Mouse (Mus musculus) myocyte (in vitro differentiated cells): ENCODE data around the gene Kcnip1. TPM values are rescaled to one million over a fixed set of nuclear protein-coding genes. Genes with fewer than 3 reads are reported as not detected.

Experiments
- H3K27me3 ChIP-seq: one replicate; pipeline ENCODE4 v1.6.1; 2011; ENCODE audit not compliant: control insufficient read depth, insufficient read depth, insufficient read length
- H3K36me3 ChIP-seq: one replicate; pipeline ENCODE4 v1.6.1; 2011; ENCODE audit not compliant: control insufficient read depth, insufficient read depth
- H3K4me2 ChIP-seq: one replicate; pipeline ENCODE4 v1.6.1; 2011; ENCODE audit warnings: low read depth, control low read depth
- H3K4me3 ChIP-seq: one replicate; pipeline ENCODE4 v1.5.1; 2011; ENCODE audit warnings: mild to moderate bottlenecking, control low read depth, moderate library complexity
- H3K79me2 ChIP-seq: one replicate; pipeline ENCODE4 v1.6.1; 2011; ENCODE audit not compliant: control insufficient read depth, insufficient read depth
- H3ac ChIP-seq: one replicate; pipeline ENCODE4 v1.6.1; 2011; ENCODE audit not compliant: control insufficient read depth, insufficient read length
- CEBPB ChIP-seq: IDR thresholded peaks from 2 replicates; pipeline ENCODE4 v1.6.1; 2011; ENCODE audit warnings: mild to moderate bottlenecking, moderate library complexity; ENCODE audit not compliant: poor library complexity, insufficient read depth, severe bottlenecking
- E2F4 ChIP-seq: IDR thresholded peaks from one replicate; pipeline ENCODE4 v1.6.1; 2011; ENCODE audit warnings: mild to moderate bottlenecking, control low read depth, moderate library complexity; ENCODE audit not compliant: insufficient read depth
- MAX ChIP-seq: IDR thresholded peaks from one replicate; pipeline ENCODE4 v1.6.1; 2011; ENCODE audit warnings: low read depth, mild to moderate bottlenecking, control low read depth
- MYOD1 ChIP-seq, 3 experiments: IDR thresholded peaks; one replicate each; pipeline ENCODE4 v1.6.1; 2011; ENCODE audit warnings: control low read depth in 2 of 3, low read depth in 2 of 3, mild to moderate bottlenecking in 2 of 3, moderate library complexity in 1 of 3; ENCODE audit not compliant: insufficient read length in 2 of 3, control insufficient read depth in 1 of 3
- MYOG ChIP-seq, 3 experiments: IDR thresholded peaks; one replicate each; pipeline ENCODE4 v1.6.1; 2011; ENCODE audit warnings: control low read depth in 2 of 3, low read depth in 2 of 3, mild to moderate bottlenecking in 2 of 3; ENCODE audit not compliant: insufficient read length in 2 of 3, control insufficient read depth in 1 of 3, insufficient read depth in 1 of 3
- POLR2A ChIP-seq: IDR thresholded peaks from one replicate; pipeline ENCODE4 v1.6.1; 2011; ENCODE audit warnings: low read depth, mild to moderate bottlenecking, control low read depth, moderate library complexity; ENCODE audit not compliant: insufficient read length
- POLR2AphosphoS2 ChIP-seq: IDR thresholded peaks from one replicate; pipeline ENCODE4 v1.6.1; 2011; ENCODE audit warnings: low read depth, control low read depth; ENCODE audit not compliant: insufficient read length
- REST ChIP-seq: IDR thresholded peaks from one replicate; pipeline ENCODE4 v1.6.1; 2011; ENCODE audit warnings: mild to moderate bottlenecking, control low read depth, moderate library complexity; ENCODE audit not compliant: insufficient read depth, insufficient read length
- SRF ChIP-seq: IDR thresholded peaks from one replicate; pipeline ENCODE4 v1.6.1; 2011; ENCODE audit warnings: low read depth; ENCODE audit not compliant: control insufficient read depth, insufficient read length
- TCF12 ChIP-seq: IDR thresholded peaks from one replicate; pipeline ENCODE4 v1.6.1; 2011; ENCODE audit warnings: mild to moderate bottlenecking, control low read depth; ENCODE audit not compliant: poor library complexity, insufficient read depth, severe bottlenecking
- TCF3 ChIP-seq: IDR thresholded peaks from one replicate; pipeline ENCODE4 v1.6.1; 2011; ENCODE audit warnings: low read depth, control low read depth; ENCODE audit not compliant: insufficient read length
- USF1 ChIP-seq: IDR thresholded peaks from one replicate; pipeline ENCODE4 v1.6.1; 2011; ENCODE audit warnings: low read depth, mild to moderate bottlenecking, control low read depth, moderate library complexity
- polyA plus RNA-seq: library from polyadenylated mRNA; unstranded; fragments of >200 nt; fragmentation: generic; extraction: Trizol; gene quantifications from one replicate; pipeline ENCODE4 v1.2.1, GENCODE M21; 2012; ENCODE audit warnings: missing spikeins

Gene Kcnip1
- polyA plus RNA-seq, 1 experiment, result not detected

DNA sequence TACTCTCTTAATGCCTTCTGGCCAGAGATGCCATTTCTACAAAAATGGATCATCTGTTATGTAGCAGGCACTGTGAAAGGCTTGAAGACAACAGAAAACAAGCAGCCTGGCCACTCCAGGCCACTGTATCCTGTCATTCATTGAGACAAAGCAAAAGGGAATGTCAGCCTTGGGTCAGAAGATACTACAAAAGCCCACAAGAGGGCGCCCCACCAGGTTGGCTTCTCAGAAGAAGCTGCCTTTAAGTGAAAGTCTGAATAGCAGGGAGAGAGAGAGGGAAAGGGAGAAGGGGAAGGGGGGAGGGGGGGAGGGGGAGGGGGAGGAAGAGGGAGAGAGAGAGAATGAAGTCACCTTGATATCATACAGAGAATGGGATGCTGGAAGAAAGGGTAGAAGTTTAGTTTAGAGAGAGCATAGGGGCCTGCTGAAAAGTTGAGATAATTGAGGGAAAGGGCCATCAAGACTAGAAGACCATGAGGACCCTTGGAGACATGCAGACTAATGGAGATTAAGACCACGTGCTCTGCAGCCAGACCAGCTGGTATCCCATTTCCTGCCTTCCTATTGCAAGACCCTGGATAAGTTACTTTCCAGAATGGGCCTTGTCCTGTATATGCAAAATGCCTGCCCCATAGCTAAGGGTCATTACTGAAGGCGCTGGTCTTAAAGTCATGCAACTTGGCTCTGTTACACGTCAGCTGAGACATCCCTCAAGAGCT is 48.7 kb downstream of the Kcnip1 start:
- Histone ChIP-seq H3K4me2 (no peak overlapping the region), H3K79me2 (no peaks in the 10 kb centered on the region), H3K4me3 (no peak overlapping the region), H3K36me3 (no peaks in the 10 kb centered on the region), H3K27me3 (no peaks in the 10 kb centered on the region), H3ac (no peak overlapping the region)
- TF ChIP-seq TCF12 (no peak), POLR2A (no peak), E2F4 (no peak), USF1 (no peak), MYOG (IDR thresholded peaks at IDR 0.05; ENCODE audit: control insufficient read depth in 1 of 3, insufficient read depth in 1 of 3, insufficient read length in 2 of 3, low read depth in 2 of 3) (no peak)

DNA sequence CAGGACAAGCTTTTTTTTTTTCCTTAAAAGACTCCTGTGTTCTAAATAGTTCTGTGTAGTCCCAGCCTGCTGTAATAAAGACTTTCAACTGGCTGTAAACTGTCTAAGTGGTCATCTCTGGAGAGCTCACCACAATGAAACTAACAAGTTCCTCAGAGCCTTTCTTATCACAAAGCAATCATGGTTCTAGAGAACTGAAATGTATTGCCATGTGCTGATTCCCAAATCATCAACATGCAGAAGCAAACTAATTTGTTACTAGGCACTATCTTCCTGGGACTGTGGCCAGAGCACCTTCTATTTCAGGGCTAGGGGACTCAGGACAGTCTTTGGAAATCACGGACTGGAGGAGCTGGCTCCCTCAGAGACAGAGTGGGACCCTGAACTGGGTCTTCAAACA is 49.4 kb downstream of the Kcnip1 start:
- no peaks in the 10 kb centered on the region for H3K79me2 ChIP-seq
- H3K27me3 ChIP-seq, result no peaks in the 10 kb centered on the region
- no peak overlapping the region for H3K4me3 ChIP-seq
- no peak overlapping the region for H3ac ChIP-seq
- TF ChIP-seq CEBPB (no peak), MAX (no peak), POLR2AphosphoS2 (no peak), SRF (no peak), TCF12 (no peak)
- H3K4me2 ChIP-seq, result no peak overlapping the region
- no peaks in the 10 kb centered on the region for H3K36me3 ChIP-seq

DNA sequence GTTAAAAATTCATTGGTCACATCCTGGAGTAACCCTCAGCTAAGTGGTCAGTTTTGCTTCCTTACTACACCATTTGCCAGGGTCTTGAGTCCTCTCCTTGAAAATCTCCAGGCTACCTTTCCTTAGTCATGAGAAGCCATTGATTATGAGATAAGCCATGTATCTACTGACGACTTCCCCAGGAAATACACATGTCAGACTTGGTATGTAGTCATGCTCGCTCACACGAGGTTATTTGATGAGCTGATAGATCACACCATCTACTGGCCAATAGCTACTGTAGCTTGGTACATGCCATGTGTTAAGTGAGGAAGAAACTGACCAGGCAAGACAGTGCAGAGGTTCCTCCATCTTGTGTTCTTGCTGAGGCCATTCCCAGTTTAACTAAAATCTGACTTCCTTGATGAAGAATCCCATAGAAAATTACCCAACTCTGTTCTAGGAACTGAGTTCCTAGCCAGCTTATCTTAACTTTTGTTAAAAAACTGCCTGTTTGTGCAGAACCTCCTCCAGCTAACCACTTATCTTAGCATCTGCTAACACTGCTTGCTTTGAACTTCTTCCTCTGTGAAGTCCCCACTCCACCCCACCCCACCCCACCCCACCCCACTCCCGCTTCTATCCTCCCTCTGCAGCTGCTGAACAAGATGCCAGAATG is 53.4 kb downstream of the Kcnip1 start:
- H3ac ChIP-seq, result no peak overlapping the region
- no peaks in the 10 kb centered on the region for H3K27me3 ChIP-seq
- TF ChIP-seq TCF12 (no peak), CEBPB (no peak), MYOD1 (IDR thresholded peaks at IDR 0.05; ENCODE audit: control insufficient read depth in 1 of 3, insufficient read length in 2 of 3, low read depth in 2 of 3) (no peak), USF1 (no peak), TCF3 (no peak), POLR2A (no peak), E2F4 (no peak), SRF (no peak), REST (no peak), MYOG (IDR thresholded peaks at IDR 0.05; ENCODE audit: control insufficient read depth in 1 of 3, insufficient read depth in 1 of 3, insufficient read length in 2 of 3, low read depth in 2 of 3) (no peak)
- H3K36me3 ChIP-seq, result no peaks in the 10 kb centered on the region
- no peak overlapping the region for H3K4me3 ChIP-seq
- no peak overlapping the region for H3K4me2 ChIP-seq
- no peaks in the 10 kb centered on the region for H3K79me2 ChIP-seq

DNA sequence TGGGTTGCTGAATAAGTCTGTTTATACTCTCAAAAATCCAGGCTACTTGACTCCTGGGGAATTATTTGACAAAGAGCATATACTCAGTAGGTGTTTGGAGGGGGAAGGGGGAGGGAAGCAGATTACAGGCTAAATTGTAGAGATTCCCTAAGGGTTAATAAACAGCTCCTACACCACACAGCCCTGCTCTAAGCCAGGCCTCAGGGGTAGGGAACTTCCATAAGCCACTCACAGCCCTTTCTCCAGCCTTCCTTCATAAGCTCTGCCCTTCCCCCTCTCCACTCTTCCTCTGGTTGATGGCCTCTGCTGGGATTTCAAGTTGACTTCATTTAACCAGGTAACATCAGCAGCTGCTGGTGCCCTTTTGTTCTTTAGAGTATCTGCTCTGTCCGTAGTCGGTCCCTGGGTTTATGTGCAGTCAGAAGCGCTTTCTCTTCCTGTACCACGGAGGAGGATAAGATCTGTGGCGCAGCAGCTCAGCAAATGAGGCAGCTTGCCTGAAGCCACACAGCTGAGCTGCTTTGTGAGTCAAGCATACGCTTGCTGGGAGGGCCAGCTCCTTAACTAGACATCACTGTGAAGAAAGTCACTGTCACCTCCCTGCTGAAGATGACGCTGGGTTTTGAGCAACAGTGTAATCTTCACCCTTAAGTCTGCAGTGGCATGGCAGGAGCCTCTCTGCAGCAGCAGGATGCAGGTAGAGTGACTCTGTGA is 54.2 kb downstream of the Kcnip1 start:
- TF ChIP-seq SRF, result no peak
- Histone ChIP-seq H3K27me3 (no peaks in the 10 kb centered on the region), H3K36me3 (no peaks in the 10 kb centered on the region), H3K79me2 (no peaks in the 10 kb centered on the region), H3K4me3 (no peak overlapping the region), H3ac (no peak overlapping the region), H3K4me2 (no peak overlapping the region)

DNA sequence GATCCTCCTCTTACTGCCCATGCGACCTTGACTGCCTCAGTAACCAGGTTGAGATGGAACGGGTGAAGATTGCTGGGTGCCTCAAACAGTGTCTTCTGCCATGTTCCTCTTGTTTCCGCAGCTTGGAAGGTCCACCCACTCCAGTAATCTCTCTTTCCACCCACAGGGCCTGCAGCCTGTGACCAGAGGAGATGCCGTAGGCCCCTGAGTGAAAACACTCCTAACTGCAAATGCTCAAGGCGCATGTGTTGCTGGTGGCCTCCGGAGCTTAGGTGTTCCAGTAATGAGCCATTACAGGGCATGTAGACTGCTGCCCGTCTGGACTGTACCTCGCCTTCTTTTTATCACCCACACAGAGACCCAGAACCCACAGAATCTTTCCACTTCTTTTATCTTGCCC is 55.3 kb downstream of the Kcnip1 start:
- Histone ChIP-seq H3K79me2 (no peaks in the 10 kb centered on the region), H3ac (no peak overlapping the region), H3K36me3 (no peaks in the 10 kb centered on the region), H3K4me3 (no peak overlapping the region), H3K27me3 (no peaks in the 10 kb centered on the region), H3K4me2 (no peak overlapping the region)
- TF ChIP-seq POLR2A, result no peak
- TF ChIP-seq MYOD1 (IDR thresholded peaks at IDR 0.05; ENCODE audit: control insufficient read depth in 1 of 3, insufficient read length in 2 of 3, low read depth in 2 of 3), result no peak
- TF ChIP-seq POLR2AphosphoS2, result no peak
- no peak for TF ChIP-seq E2F4
- TF ChIP-seq MAX, result no peak
- no peak for TF ChIP-seq TCF3
- TF ChIP-seq USF1, result no peak
- no peak for TF ChIP-seq REST
- no peak for TF ChIP-seq MYOG (IDR thresholded peaks at IDR 0.05; ENCODE audit: control insufficient read depth in 1 of 3, insufficient read depth in 1 of 3, insufficient read length in 2 of 3, low read depth in 2 of 3)
- TF ChIP-seq CEBPB, result no peak
- TF ChIP-seq SRF, result no peak
- TF ChIP-seq TCF12, result no peak
